Mouse (Mus musculus): ENCODE measurements around the gene Cc2d1a. TPM values are rescaled to one million over a fixed set of nuclear protein-coding genes. Genes with fewer than 3 reads are reported as not detected.
A peak's percentile ranks its signal among the peaks of the same experiment; 100 is the strongest.

Cc2d1a gene
- polyA plus RNA-seq, 1 experiment from 2014 or later: 24.8 TPM

- Histone ChIP-seq H3K4me3 (peak within 1 kb of the TSS; percentile 96), H3K9me3 (replicated peaks) (no peaks in the 10 kb centered on the region), H3K27me3 (ENCODE audit: low read depth, poor library complexity, severe bottlenecking) (peaks cover 8% of the 10 kb centered on the region), H3K36me3 (peaks cover 6% of the 10 kb centered on the region; the same call in 1 of the 2 replicates), H3K4me1 (peaks cover 63% of the 10 kb centered on the region), H3K27ac (peak within 1 kb of the TSS; percentile 100)
- 93% methylated on average over 7 of the region's 7 CpGs for WGBS
- DNase-seq (ENCODE audit: low spot score): no peak
Observed at GRCm38 (mm10) chr8:84185117-84185516, 37.4 kb upstream of the Cc2d1a start, which contains the start of gene Nanos3. Nanos3 (minus strand) TSS chr8:84185217.

DNA sequence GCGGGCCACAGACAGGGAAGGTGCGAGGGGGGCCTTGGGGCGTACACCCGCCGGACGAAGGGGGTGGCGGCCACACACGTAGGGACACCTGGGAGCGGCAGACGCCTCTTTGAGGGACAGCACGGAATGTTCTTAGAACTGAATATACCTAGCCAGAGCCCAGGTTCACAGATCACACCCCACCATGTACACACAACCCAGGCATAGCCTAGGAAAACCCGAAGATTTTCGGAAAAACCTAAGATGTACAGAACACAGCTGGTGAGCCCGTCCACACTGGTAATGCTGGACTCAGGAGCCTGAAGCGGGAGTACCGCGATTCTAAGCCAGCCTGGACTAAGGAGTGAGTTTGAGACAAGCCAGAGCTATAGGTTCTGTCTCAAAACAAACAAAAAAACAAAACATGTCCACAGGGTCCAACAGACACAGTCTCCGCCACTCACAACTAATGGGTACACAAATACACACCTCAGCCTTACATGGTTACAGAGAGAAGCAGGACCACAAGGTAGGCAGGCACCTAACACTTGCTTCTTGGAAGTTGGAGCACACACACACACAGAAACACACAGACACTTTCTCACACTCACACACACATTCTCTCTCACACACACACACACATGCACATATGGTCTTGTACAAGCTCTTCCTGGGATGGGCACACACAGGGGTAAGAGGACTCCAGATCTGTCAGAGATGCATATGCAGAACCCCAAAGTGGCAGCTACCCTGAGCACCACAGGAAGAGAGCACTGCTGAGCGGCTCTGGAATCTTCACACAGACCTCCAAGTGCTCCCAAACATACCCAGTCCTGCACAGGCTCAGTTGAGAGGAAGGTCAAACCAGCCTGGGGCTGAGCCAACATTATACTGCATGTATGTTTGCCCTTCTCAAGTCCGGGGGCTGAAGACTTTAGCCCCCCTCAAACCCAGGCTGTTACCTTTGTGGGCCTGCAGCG lies 36.6 kb upstream of the Cc2d1a start:
- Histone ChIP-seq H3K9me3 (replicated peaks) (no peaks in the 10 kb centered on the region), H3K36me3 (peaks cover 6% of the 10 kb centered on the region; the same call in 1 of the 2 replicates), H3K27ac (peak overlapping the region; percentile 100), H3K4me1 (peaks cover 67% of the 10 kb centered on the region), H3K4me3 (peak overlapping the region; percentile 96), H3K27me3 (ENCODE audit: low read depth, poor library complexity, severe bottlenecking) (peaks cover 8% of the 10 kb centered on the region)
- 21% methylated on average over 21 of the region's 21 CpGs for WGBS
- DNase-seq (ENCODE audit: low spot score): no peak

DNA sequence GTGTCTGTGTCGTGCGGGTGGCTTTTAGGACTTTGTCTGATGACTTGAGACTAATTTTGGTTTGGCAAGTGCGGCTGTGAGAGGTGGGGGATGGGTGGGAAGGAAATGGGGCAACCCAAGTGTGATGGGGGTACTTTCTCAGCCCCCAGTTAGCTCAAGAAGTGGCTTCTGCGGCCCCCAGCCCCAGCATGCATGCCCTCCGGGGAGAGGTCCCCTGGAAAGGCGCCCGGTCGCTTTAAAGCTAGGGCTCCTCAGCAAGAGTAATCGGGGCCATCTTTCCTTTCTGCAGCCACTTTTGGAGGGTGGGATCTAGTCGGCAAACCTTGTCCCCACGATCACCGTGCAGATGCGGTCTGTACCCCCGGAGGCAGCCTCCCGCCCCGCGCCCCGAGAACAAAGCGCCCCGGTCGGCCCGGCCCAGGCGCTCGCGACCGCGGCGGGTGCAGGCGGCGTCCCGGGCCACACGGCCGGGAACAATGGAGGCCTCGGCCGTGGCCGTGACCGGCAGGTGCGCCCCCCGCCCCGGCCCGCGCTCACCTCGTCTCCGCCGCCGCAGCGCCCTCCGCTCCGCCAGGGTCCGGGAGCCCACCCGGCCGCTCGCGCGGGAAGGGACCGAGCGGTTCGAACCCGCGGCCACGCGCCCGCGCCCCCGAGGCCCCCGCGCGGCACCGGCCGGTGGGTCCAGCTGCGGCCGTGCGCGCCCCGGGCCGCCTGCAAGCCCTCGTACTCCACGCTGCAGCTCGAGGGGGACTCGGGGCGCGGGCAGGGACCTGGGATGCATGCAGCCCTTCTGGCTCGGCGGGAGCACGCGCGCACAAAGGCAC lies 35.7 kb upstream of the Cc2d1a start:
- H3K4me1 ChIP-seq: peaks cover 76% of the 10 kb centered on the region
- DNase-seq (ENCODE audit: low spot score): peak; percentile 80
- WGBS: 4% methylated on average over 85 of the region's 87 CpGs

DNA sequence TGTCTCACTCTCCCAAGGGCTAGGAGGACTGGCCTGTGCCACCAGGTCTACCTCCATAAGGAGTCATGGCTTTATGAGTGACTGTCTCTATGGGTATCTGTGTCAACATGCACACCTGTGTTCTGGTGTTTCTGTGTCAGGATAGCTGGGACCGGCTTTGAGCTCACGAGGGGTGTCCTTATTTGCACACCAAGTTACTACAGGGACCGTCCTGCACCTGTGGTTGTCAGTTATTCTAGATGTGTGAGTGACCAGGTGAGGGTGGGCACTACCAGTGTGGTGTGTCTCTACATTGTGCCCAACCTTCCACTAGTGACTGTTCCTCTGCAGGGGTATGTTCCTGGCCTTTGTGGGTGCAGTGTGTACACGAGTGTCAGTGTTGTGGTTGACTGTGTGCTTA lies 35.1 kb upstream of the Cc2d1a start:
- Histone ChIP-seq H3K27ac (peak overlapping the region; percentile 100), H3K4me3 (peak overlapping the region; percentile 96), H3K4me1 (peaks cover 77% of the 10 kb centered on the region), H3K36me3 (peaks cover 20% of the 10 kb centered on the region), H3K9me3 (replicated peaks) (no peaks in the 10 kb centered on the region), H3K27me3 (ENCODE audit: low read depth, poor library complexity, severe bottlenecking) (peaks cover 8% of the 10 kb centered on the region)
- no peak for DNase-seq (ENCODE audit: low spot score)
- WGBS: 77% methylated on average over 4 of the region's 4 CpGs

More for the DNA sequence above, 35.7 kb upstream of the Cc2d1a start:
- peaks cover 8% of the 10 kb centered on the region for H3K27me3 ChIP-seq (ENCODE audit: low read depth, poor library complexity, severe bottlenecking)
- H3K9me3 ChIP-seq (replicated peaks): no peaks in the 10 kb centered on the region
- H3K4me3 ChIP-seq: peak overlapping the region; percentile 96
- H3K36me3 ChIP-seq: peaks cover 14% of the 10 kb centered on the region
- peak overlapping the region; percentile 100 for H3K27ac ChIP-seq

GRCm38 (mm10) chr8:84180530-84181190 lies 32.9 kb upstream of the Cc2d1a start:
- Histone ChIP-seq H3K27me3 (ENCODE audit: low read depth, poor library complexity, severe bottlenecking) (peaks cover 8% of the 10 kb centered on the region), H3K4me1 (peaks cover 72% of the 10 kb centered on the region), H3K27ac (peak overlapping the region; percentile 97), H3K9me3 (replicated peaks) (no peaks in the 10 kb centered on the region), H3K4me3 (peak overlapping the region; percentile 47), H3K36me3 (peaks cover 40% of the 10 kb centered on the region)
- under 1% methylated on average over 16 of the region's 16 CpGs for WGBS
- peak; percentile 87 for DNase-seq (ENCODE audit: low spot score)

- peaks cover 72% of the 10 kb centered on the region for H3K4me1 ChIP-seq
- no peaks in the 10 kb centered on the region for H3K9me3 ChIP-seq (replicated peaks)
- peak overlapping the region; percentile 47 for H3K4me3 ChIP-seq
- peaks cover 47% of the 10 kb centered on the region for H3K36me3 ChIP-seq
- DNase-seq (ENCODE audit: low spot score): no peak
- H3K27me3 ChIP-seq (ENCODE audit: low read depth, poor library complexity, severe bottlenecking): peaks cover 6% of the 10 kb centered on the region
- 11% methylated on average over 4 of the region's 4 CpGs for WGBS
- peak overlapping the region; percentile 97 for H3K27ac ChIP-seq
Observed at GRCm38 (mm10) chr8:84179946-84180345, 32.2 kb upstream of the Cc2d1a start.

GRCm38 (mm10) chr8:84178592-84178991 lies 30.9 kb upstream of the Cc2d1a start:
- Histone ChIP-seq H3K4me1 (peaks cover 59% of the 10 kb centered on the region), H3K4me3 (no peak overlapping the region), H3K27me3 (ENCODE audit: low read depth, poor library complexity, severe bottlenecking) (no peaks in the 10 kb centered on the region), H3K9me3 (replicated peaks) (no peaks in the 10 kb centered on the region), H3K27ac (0 out of 2 replicates have a peak overlapping the region, but pooled peaks have one; percentile 2), H3K36me3 (peaks cover 60% of the 10 kb centered on the region)
- DNase-seq (ENCODE audit: low spot score): no peak
- 84% methylated on average over 8 of the region's 8 CpGs for WGBS

DNA sequence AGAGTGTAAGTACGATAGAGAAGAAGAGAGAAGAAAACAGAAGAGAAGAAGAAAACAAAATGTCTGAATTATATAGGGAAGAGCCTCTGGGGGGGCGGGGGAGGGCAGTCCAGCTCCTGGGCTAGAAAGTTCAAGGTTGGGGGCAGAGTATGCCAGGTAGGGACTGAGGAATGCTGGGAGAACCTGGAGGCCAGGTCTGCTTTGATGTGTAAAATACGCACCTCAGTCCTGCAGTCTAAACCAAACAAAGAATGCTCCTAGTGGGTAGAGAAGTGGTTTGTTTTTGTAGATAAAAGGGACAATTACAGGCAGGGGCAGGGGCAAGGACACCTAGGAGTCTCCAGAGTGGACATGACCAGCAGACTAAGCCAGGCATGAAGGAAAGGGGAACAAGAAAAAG lies 29.7 kb upstream of the Cc2d1a start:
- no peak overlapping the region for H3K27ac ChIP-seq
- 92% methylated on average over 3 of the region's 3 CpGs for WGBS
- H3K27me3 ChIP-seq (ENCODE audit: low read depth, poor library complexity, severe bottlenecking): no peaks in the 10 kb centered on the region
- H3K4me3 ChIP-seq: no peak overlapping the region
- H3K4me1 ChIP-seq: peaks cover 47% of the 10 kb centered on the region
- no peaks in the 10 kb centered on the region for H3K9me3 ChIP-seq (replicated peaks)
- DNase-seq (ENCODE audit: low spot score): no peak
- peaks cover 72% of the 10 kb centered on the region for H3K36me3 ChIP-seq

DNA sequence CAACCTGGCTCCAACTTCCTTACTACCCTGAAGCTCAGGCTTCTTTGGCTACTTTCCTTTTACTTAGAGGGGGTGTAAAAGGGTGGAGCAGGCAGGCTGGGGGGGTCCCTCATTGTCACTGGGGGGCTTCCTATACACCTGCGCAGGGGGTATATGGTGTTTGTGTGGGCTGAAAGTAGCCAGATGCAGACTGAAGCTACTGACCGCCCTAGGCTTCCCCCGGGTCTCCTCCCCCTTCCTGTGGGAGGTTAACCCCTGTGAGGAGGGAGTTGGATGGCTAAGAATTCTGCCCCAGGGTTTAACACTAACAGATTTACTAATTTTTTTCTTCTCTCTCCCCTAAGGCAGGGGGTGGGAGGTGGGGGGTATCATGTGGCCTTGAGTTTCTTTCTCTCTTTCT lies 28.8 kb upstream of the Cc2d1a start:
- DNase-seq (ENCODE audit: low spot score): no peak
- H3K36me3 ChIP-seq: peaks cover 78% of the 10 kb centered on the region
- peaks cover 41% of the 10 kb centered on the region for H3K4me1 ChIP-seq
- no peaks in the 10 kb centered on the region for H3K27me3 ChIP-seq (ENCODE audit: low read depth, poor library complexity, severe bottlenecking)
- 29% methylated on average over 3 of the region's 3 CpGs for WGBS
- no peaks in the 10 kb centered on the region for H3K9me3 ChIP-seq (replicated peaks)
- H3K4me3 ChIP-seq: no peak overlapping the region; the same call in 1 of the 2 replicates
- H3K27ac ChIP-seq: 0 out of 2 replicates have a peak overlapping the region, but pooled peaks have one; percentile 42

- WGBS: 91% methylated on average over 6 of the region's 6 CpGs
- Histone ChIP-seq H3K36me3 (peaks cover 88% of the 10 kb centered on the region), H3K9me3 (replicated peaks) (no peaks in the 10 kb centered on the region), H3K27ac (no peak overlapping the region), H3K27me3 (ENCODE audit: low read depth, poor library complexity, severe bottlenecking) (no peaks in the 10 kb centered on the region), H3K4me3 (no peak overlapping the region), H3K4me1 (peaks cover 14% of the 10 kb centered on the region)
- DNase-seq (ENCODE audit: low spot score): no peak
Observed at GRCm38 (mm10) chr8:84173861-84174260, 26.1 kb upstream of the Cc2d1a start.

- H3K36me3 ChIP-seq: peaks cover 57% of the 10 kb centered on the region
- H3K27ac ChIP-seq: no peak overlapping the region
- no peaks in the 10 kb centered on the region for H3K27me3 ChIP-seq (ENCODE audit: low read depth, poor library complexity, severe bottlenecking)
- no peak overlapping the region for H3K4me3 ChIP-seq
- H3K9me3 ChIP-seq (replicated peaks): no peaks in the 10 kb centered on the region
- WGBS: 94% methylated on average over 5 of the region's 5 CpGs
- DNase-seq (ENCODE audit: low spot score): no peak
- H3K4me1 ChIP-seq: 0 out of 2 replicates have a peak, but pooled peaks cover 3% of the 10 kb centered on the region
Observed at GRCm38 (mm10) chr8:84170096-84170495, 22.4 kb upstream of the Cc2d1a start.

- Histone ChIP-seq H3K27ac (no peak overlapping the region), H3K36me3 (peaks cover 39% of the 10 kb centered on the region), H3K4me3 (no peak overlapping the region), H3K9me3 (replicated peaks) (no peaks in the 10 kb centered on the region), H3K4me1 (0 out of 2 replicates have a peak, but pooled peaks cover 3% of the 10 kb centered on the region), H3K27me3 (ENCODE audit: low read depth, poor library complexity, severe bottlenecking) (no peaks in the 10 kb centered on the region)
- no peak for DNase-seq (ENCODE audit: low spot score)
- 89% methylated on average over 2 of the region's 2 CpGs for WGBS
Observed at GRCm38 (mm10) chr8:84167696-84168095, 20.0 kb upstream of the Cc2d1a start.

Data from limb, embryonic 10.5 days (tissue).